Mouse (Mus musculus) heart, embryonic 16.5 days (tissue): ENCODE results near the gene Nmral1. TPM values are rescaled to one million over a fixed set of nuclear protein-coding genes. Genes with fewer than 3 reads are reported as not detected.
"Not testable (repeated sequence)": the region's sequence is repeated elsewhere in the genome, so short reads cannot be mapped to it uniquely, and the experiment has no call there.

ENCODE experiments used
- ATAC-seq: fragments of 200-750 bp; cut with Nextera tagmentation; replicated peaks from 2 replicates; pipeline ENCODE4 v1.8.0; 2017; ENCODE audit warnings: moderate number of reproducible peaks; ENCODE audit not compliant: insufficient read depth, low FRiP score; ENCODE audit errors: extremely low read depth
- H3K27ac ChIP-seq: fragments of 300-500 bp; sonication (generic); 2 replicates; pipeline ENCODE4 v1.5.1; 2014; ENCODE audit warnings: mild to moderate bottlenecking, low read length, control low read depth, moderate library complexity
- H3K27me3 ChIP-seq: fragments of 300-500 bp; sonication (generic); 2 replicates; pipeline ENCODE4 v1.6.1; 2014; ENCODE audit warnings: low read length, mixed read lengths; ENCODE audit not compliant: control insufficient read depth, insufficient read depth
- H3K36me3 ChIP-seq: fragments of 300-500 bp; sonication (generic); 2 replicates; pipeline ENCODE4 v1.6.1; 2014; ENCODE audit not compliant: control insufficient read depth, insufficient read depth
- H3K4me1 ChIP-seq: fragments of 300-500 bp; sonication (generic); 2 replicates; pipeline ENCODE4 v1.6.1; 2014; ENCODE audit warnings: low read length, mixed read lengths; ENCODE audit not compliant: control insufficient read depth, insufficient read depth
- H3K4me2 ChIP-seq: fragments of 300-500 bp; sonication (generic); 2 replicates; pipeline ENCODE4 v1.6.1; 2014; ENCODE audit warnings: low read depth, mild to moderate bottlenecking, control low read depth, low read length
- H3K4me3 ChIP-seq: fragments of 300-500 bp; sonication (generic); 2 replicates; pipeline ENCODE4 v1.5.1; 2014; ENCODE audit warnings: mild to moderate bottlenecking, control low read depth, low read length
- H3K9ac ChIP-seq: fragments of 300-500 bp; sonication (generic); 2 replicates; pipeline ENCODE4 v1.6.1; 2014; ENCODE audit warnings: low read length, control low read depth
- H3K9me3 ChIP-seq: fragments of 300-500 bp; sonication (generic); replicated peaks from 2 replicates; pipeline ENCODE4 v1.6.1; 2016; ENCODE audit warnings: low read length; ENCODE audit not compliant: control insufficient read depth
- WGBS: fragments of 180-500 bp; shearing (Covaris S2); extraction: QIAGEN DNeasy Blood & Tissue Kit; methylation state at CpG from one replicate; pipeline ENCODE4 v1.1.7; 2014; 5-methylcytosine and 5-hydroxymethylcytosine counted together
- polyA plus RNA-seq: library from polyadenylated mRNA; unstranded; fragments of >200 nt; fragmentation: Nextera tagmentation; extraction: Ambion mirVana; gene quantifications from 2 replicates; pipeline ENCODE4 v1.2.1, GENCODE M21; 2015

Gene Nmral1
- polyA plus RNA-seq, 1 experiment from 2014 or later, result 29.9 TPM

GRCm38 (mm10) chr16:4689371-4689770, 29.8 kb downstream of the Nmral1 start:
- not testable (repeated sequence) for H3K9ac ChIP-seq, ATAC-seq, H3K27me3 ChIP-seq, H3K4me3 ChIP-seq, H3K4me2 ChIP-seq, H3K27ac ChIP-seq, H3K9me3 ChIP-seq
- WGBS, result over 99% methylated on average over 4 of the region's 4 CpGs
- peaks cover 11% of the 10 kb centered on the region for H3K4me1 ChIP-seq
- peaks cover 52% of the 10 kb centered on the region for H3K36me3 ChIP-seq

- WGBS, result 1% methylated on average over 9 of the region's 9 CpGs
- Histone ChIP-seq H3K27me3 (no peaks in the 10 kb centered on the region), H3K4me1 (peaks cover 15% of the 10 kb centered on the region), H3K27ac (peak overlapping the region; percentile 61; the same call in 1 of the 2 replicates), H3K9ac (peak overlapping the region; percentile 87), H3K36me3 (peaks cover 12% of the 10 kb centered on the region), H3K4me2 (peak overlapping the region; percentile 87), H3K9me3 (0 out of 2 replicates have a peak, but pooled peaks cover 2% of the 10 kb centered on the region), H3K4me3 (peak overlapping the region; percentile 86)
- no peak for ATAC-seq
These were observed 34.7 kb downstream of the Nmral1 start for GRCm38 (mm10) chr16:4684457-4684791.

- Histone ChIP-seq H3K27me3 (no peaks in the 10 kb centered on the region), H3K4me2 (peak overlapping the region; percentile 87), H3K27ac (peak overlapping the region; percentile 83), H3K9me3 (no peaks in the 10 kb centered on the region), H3K4me1 (peaks cover 18% of the 10 kb centered on the region), H3K36me3 (peaks cover 8% of the 10 kb centered on the region), H3K4me3 (peak overlapping the region; percentile 86), H3K9ac (peak overlapping the region; percentile 87)
- under 1% methylated on average over 54 of the region's 54 CpGs for WGBS
- ATAC-seq, result peak; percentile 80
These were observed 35.3 kb downstream of the Nmral1 start for GRCm38 (mm10) chr16:4683581-4684456.

GRCm38 (mm10) chr16:4683193-4683580, 36.0 kb downstream of the Nmral1 start:
- Histone ChIP-seq H3K36me3 (peaks cover 5% of the 10 kb centered on the region; the same call in 1 of the 2 replicates), H3K9me3 (no peaks in the 10 kb centered on the region), H3K4me2 (peak overlapping the region; percentile 68), H3K9ac (peak overlapping the region; percentile 87), H3K27ac (peak overlapping the region; percentile 83), H3K4me1 (peaks cover 22% of the 10 kb centered on the region), H3K27me3 (no peaks in the 10 kb centered on the region), H3K4me3 (peak overlapping the region; percentile 86)
- WGBS, result 22% methylated on average over 9 of the region's 9 CpGs
- ATAC-seq, result no peak

- H3K9me3 ChIP-seq, result no peaks in the 10 kb centered on the region
- no peak for ATAC-seq
- peak overlapping the region; percentile 68 for H3K4me2 ChIP-seq
- H3K27ac ChIP-seq, result peak overlapping the region; percentile 83; the same call in 1 of the 2 replicates
- no peaks in the 10 kb centered on the region for H3K27me3 ChIP-seq
- H3K4me3 ChIP-seq, result peak overlapping the region; percentile 86; the same call in 1 of the 2 replicates
- 0 out of 2 replicates have a peak, but pooled peaks cover 4% of the 10 kb centered on the region for H3K36me3 ChIP-seq
- H3K4me1 ChIP-seq, result peaks cover 25% of the 10 kb centered on the region
- H3K9ac ChIP-seq, result peak overlapping the region; percentile 87
- WGBS, result 78% methylated on average over 4 of the region's 4 CpGs
These were observed 36.5 kb downstream of the Nmral1 start for GRCm38 (mm10) chr16:4682628-4683179.

GRCm38 (mm10) chr16:4680922-4681455, 38.2 kb downstream of the Nmral1 start:
- H3K4me2 ChIP-seq, ATAC-seq: not testable (repeated sequence)
- WGBS, result 86% methylated on average over 3 of the region's 3 CpGs

GRCm38 (mm10) chr16:4679121-4680018, 39.8 kb downstream of the Nmral1 start, which contains the start of gene Coro7:
Gene Coro7, minus strand, starts transcription at chr16:4679777.
- Histone ChIP-seq H3K27me3 (no peaks in the 10 kb centered on the region), H3K4me3 (peak within 1 kb of the TSS; percentile 72), H3K4me1 (peaks cover 14% of the 10 kb centered on the region), H3K36me3 (peaks cover 6% of the 10 kb centered on the region), H3K9ac (peak within 1 kb of the TSS; percentile 79), H3K4me2 (peak within 1 kb of the TSS; percentile 77), H3K27ac (peak within 1 kb of the TSS; percentile 46; the same call in 1 of the 2 replicates), H3K9me3 (no peaks in the 10 kb centered on the region)
- ATAC-seq, result peak; percentile 90
- WGBS, result under 1% methylated on average over 47 of the region's 47 CpGs

More at GRCm38 (mm10) chr16:4680922-4681455, 38.2 kb downstream of the Nmral1 start:
- H3K4me3 ChIP-seq, H3K27ac ChIP-seq, H3K9ac ChIP-seq, H3K27me3 ChIP-seq, H3K9me3 ChIP-seq, H3K36me3 ChIP-seq: not testable (repeated sequence)
- peaks cover 25% of the 10 kb centered on the region for H3K4me1 ChIP-seq

GRCm38 (mm10) chr16:4678080-4678479, 41.1 kb downstream of the Nmral1 start:
- no peak overlapping the region for H3K9ac ChIP-seq
- peaks cover 6% of the 10 kb centered on the region for H3K36me3 ChIP-seq
- no peaks in the 10 kb centered on the region for H3K27me3 ChIP-seq
- peaks cover 11% of the 10 kb centered on the region for H3K4me1 ChIP-seq
- no peak for ATAC-seq
- H3K9me3 ChIP-seq, result no peaks in the 10 kb centered on the region
- 61% methylated on average over 5 of the region's 5 CpGs for WGBS
- no peak overlapping the region for H3K27ac ChIP-seq
- no peak overlapping the region for H3K4me3 ChIP-seq
- peak overlapping the region; percentile 77; the same call in 1 of the 2 replicates for H3K4me2 ChIP-seq
